Mouse (Mus musculus) liver, embryonic 11.5 days (tissue): ENCODE results near the gene Gm13288. TPM values are rescaled to one million over a fixed set of nuclear protein-coding genes. Genes with fewer than 3 reads are reported as not detected.
"Not testable (repeated sequence)": the region's sequence is repeated elsewhere in the genome, so short reads cannot be mapped to it uniquely, and the experiment has no call there.

ENCODE experiments used
- ATAC-seq: fragments of 200-750 bp; cut with Nextera tagmentation; replicated peaks from 2 replicates; pipeline ENCODE4 v1.8.0; 2017; ENCODE audit warnings: moderate number of reproducible peaks, mild to moderate bottlenecking, moderate TSS enrichment, moderate library complexity; ENCODE audit not compliant: low FRiP score
- DNase-seq: peaks from one replicate; pipeline ENCODE4 v3.0.0-alpha.2; 2017; ENCODE audit warnings: low spot score
- H3K27ac ChIP-seq: fragments of 300-500 bp; sonication (generic); 2 replicates; pipeline ENCODE4 v1.5.1; 2014; ENCODE audit warnings: mild to moderate bottlenecking, low read depth, low read length, control low read depth
- H3K27me3 ChIP-seq: fragments of 300-500 bp; sonication (generic); replicated peaks from 2 replicates; pipeline ENCODE4 v1.6.1; 2014; ENCODE audit warnings: low read length, mixed read lengths; ENCODE audit not compliant: control insufficient read depth, insufficient read depth
- H3K36me3 ChIP-seq: fragments of 300-500 bp; sonication (generic); 2 replicates; pipeline ENCODE4 v1.6.1; 2014; ENCODE audit warnings: mild to moderate bottlenecking, low read length, moderate library complexity, mixed read lengths; ENCODE audit not compliant: control insufficient read depth, insufficient read depth
- H3K4me1 ChIP-seq: fragments of 300-500 bp; sonication (generic); replicated peaks from 2 replicates; pipeline ENCODE4 v1.6.1; 2014; ENCODE audit warnings: low read length, mixed read lengths; ENCODE audit not compliant: control insufficient read depth, insufficient read depth
- H3K4me2 ChIP-seq: fragments of 300-500 bp; sonication (generic); 2 replicates; pipeline ENCODE4 v1.6.1; 2014; ENCODE audit warnings: mild to moderate bottlenecking, control low read depth, moderate library complexity
- H3K4me3 ChIP-seq: fragments of 300-500 bp; sonication (generic); 2 replicates; pipeline ENCODE4 v1.5.1; 2014; ENCODE audit warnings: low read depth, low read length, control low read depth
- H3K9ac ChIP-seq: fragments of 300-500 bp; sonication (generic); 2 replicates; pipeline ENCODE4 v1.6.1; 2014; ENCODE audit warnings: low read depth, low read length, control low read depth
- H3K9me3 ChIP-seq: fragments of 300-500 bp; sonication (generic); 2 replicates; pipeline ENCODE4 v1.6.1; 2016; ENCODE audit warnings: low read length, inconsistent platforms, mixed read lengths; ENCODE audit not compliant: control insufficient read depth
- WGBS: fragments of 180-500 bp; shearing (Covaris S2); extraction: QIAGEN DNeasy Blood & Tissue Kit; methylation state at CpG from one replicate; pipeline ENCODE4 v1.1.7; 2014; 5-methylcytosine and 5-hydroxymethylcytosine counted together
- polyA plus RNA-seq: library from polyadenylated mRNA; unstranded; fragments of >200 nt; fragmentation: Nextera tagmentation; extraction: Ambion mirVana; gene quantifications from 2 replicates; pipeline ENCODE4 v1.2.1, GENCODE M21; 2014

The Gm13288 gene
- not detected in 2 replicates for polyA plus RNA-seq

DNA sequence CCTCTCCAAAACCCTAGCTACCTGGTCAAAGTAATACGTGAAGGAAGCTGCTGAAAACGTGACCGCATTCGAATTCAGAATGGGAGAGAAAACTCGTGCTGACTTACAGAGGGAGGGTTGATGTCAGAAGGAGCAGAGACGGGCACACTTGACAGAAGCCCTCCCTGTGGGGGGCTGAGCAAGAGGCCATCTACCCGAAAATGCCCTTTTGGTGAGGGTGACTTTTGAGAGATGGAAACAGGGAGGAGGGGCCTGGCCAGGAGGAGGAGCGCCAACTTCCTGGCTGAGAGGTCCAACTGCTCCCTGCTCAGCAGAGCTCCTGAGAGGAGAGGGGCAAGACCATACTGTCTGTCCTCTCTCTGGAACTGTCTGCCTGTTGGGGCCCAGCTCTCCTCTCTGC is at the start of gene Gm13288:
Gm13288 (plus strand) TSS at position 301 of the 400 bp plus-strand sequence.
- ATAC-seq, H3K27me3 ChIP-seq, H3K4me3 ChIP-seq, H3K27ac ChIP-seq, H3K9ac ChIP-seq, H3K4me2 ChIP-seq, DNase-seq, H3K36me3 ChIP-seq, H3K9me3 ChIP-seq, H3K4me1 ChIP-seq: not testable (repeated sequence)
- no CpG with 5 or more reads among the region's 8 CpGs for WGBS

DNA sequence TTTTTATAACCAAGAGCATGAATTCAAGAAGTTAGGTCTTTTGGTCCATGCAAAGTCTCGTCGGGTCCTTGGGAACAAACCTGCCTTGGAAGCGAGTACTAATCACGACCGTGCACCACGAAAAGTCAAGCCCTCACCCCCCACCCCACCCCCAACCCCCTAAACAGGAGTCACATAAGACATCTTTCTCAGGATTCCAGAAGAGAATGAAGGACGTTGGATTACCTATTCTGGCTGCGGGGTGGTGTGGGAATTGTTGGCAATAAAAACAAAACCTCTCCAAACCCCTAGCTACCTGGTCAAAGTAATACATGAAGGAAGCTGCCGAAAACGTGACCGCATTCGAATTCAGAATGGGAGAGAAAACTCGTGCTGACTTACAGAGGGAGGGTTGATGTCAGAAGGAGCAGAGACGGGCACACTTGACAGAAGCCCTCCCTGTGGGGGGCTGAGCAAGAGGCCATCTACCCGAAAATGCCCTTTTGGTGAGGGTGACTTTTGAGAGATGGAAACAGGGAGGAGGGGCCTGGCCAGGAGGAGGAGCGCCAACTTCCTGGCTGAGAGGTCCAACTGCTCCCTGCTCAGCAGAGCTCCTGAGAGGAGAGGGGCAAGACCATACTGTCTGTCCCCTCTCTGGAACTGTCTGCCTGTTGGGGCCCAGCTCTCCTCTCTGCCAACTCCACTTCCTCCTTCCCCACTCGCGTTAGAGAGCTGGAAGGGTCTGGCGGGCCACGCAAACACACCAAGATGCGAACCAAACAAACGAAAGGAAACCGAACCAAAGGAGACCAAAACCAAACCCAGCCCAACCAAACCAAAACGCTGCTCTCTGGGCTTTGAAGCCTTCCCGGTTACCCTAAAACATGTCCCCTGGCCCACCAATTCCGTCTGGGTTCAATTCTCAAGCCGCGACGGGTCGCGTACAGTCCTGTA is 48.5 kb upstream of the Gm13288 start:
- H3K9ac ChIP-seq, result peak overlapping the region; percentile 71
- peak overlapping the region; percentile 90 for H3K27ac ChIP-seq
- H3K36me3 ChIP-seq, H3K9me3 ChIP-seq, ATAC-seq, H3K27me3 ChIP-seq, H3K4me1 ChIP-seq: not testable (repeated sequence)
- H3K4me3 ChIP-seq, result peak overlapping the region; percentile 58
- peak overlapping the region; percentile 75 for H3K4me2 ChIP-seq
- peak; percentile 64 for DNase-seq
- 11% methylated on average over 28 of the region's 31 CpGs for WGBS

DNA sequence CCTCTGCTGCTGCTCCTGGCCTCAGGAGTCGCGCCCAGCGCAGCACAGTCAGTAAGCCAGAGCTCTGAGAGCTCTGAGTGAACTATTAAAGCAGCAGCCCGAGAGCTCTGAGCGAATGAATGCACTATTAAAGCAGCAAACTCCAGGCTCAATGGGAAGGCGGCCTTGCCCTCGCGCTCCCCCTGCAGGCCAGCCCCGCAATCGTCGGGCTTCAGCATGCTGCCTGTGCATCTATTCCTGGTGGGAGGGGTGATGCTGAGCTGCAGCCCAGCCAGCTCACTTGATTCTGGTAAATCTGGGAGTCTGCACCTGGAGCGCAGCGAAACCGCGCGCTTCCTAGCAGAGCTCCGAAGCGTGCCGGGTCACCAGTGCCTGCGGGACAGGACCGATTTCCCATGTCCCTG is 47.7 kb upstream of the Gm13288 start:
- H3K4me3 ChIP-seq, result peak overlapping the region; percentile 58
- ATAC-seq (peak; percentile 100), DNase-seq (peak; percentile 79)
- H3K27me3 ChIP-seq, H3K36me3 ChIP-seq, H3K9me3 ChIP-seq, H3K4me1 ChIP-seq: not testable (repeated sequence)
- peak overlapping the region; percentile 90 for H3K27ac ChIP-seq
- WGBS, result under 1% methylated on average over 16 of the region's 21 CpGs
- H3K9ac ChIP-seq, result peak overlapping the region; percentile 71
- H3K4me2 ChIP-seq, result peak overlapping the region; percentile 75

DNA sequence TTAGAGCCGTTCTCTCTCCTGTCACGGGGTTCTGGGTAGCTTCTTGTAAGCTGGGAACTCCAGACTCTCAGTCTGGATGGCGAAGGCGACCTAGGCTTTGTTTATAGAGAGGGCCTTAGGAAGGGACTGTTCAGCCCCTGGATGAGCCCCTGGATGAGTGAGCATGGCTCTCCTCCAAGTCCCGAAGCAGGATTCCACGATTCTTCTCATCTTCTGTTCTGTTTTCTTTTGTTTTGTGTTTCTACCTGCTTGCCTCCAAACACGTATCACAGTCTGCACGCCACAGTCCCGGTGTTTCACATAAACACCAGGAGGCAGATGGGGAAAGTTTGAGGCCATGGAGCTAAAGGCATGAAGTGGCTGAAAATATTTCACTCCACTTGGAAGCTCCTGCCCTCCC is 46.6 kb upstream of the Gm13288 start:
- H3K9ac ChIP-seq, H3K4me3 ChIP-seq, H3K27ac ChIP-seq, H3K27me3 ChIP-seq, ATAC-seq, DNase-seq, H3K36me3 ChIP-seq, H3K4me1 ChIP-seq, H3K9me3 ChIP-seq, H3K4me2 ChIP-seq: not testable (repeated sequence)
- 86% methylated on average over 9 of the region's 9 CpGs for WGBS

DNA sequence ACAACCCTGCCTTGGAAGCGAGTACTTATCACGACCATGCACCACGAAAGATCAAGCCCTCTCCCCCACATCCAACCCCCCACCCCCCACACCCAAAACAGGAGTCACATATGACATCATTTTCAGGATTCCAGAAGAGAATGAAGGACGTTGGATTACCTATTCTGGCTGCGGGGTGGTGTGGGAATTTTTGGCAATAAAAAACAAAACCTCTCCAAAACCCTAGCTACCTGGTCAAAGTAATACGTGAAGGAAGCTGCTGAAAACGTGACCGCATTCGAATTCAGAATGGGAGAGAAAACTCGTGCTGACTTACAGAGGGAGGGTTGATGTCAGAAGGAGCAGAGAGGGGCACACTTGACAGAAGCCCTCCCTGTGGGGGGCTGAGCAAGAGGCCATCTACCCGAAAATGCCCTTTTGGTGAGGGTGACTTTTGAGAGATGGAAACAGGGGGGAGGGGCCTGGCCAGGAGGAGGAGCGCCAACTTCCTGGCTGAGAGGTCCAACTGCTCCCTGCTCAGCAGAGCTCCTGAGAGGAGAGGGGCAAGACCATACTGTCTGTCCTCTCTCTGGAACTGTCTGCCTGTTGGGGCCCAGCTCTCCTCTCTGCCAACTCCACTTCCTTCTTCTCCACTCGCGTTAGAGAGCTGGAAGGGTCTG is 45.6 kb upstream of the Gm13288 start, which contains the start of gene Gm13283:
Gm13283 (plus strand) TSS at position 510 of the 659 bp plus-strand sequence.
- peak within 1 kb of the TSS; percentile 37 for H3K4me3 ChIP-seq
- not testable (repeated sequence) for H3K27me3 ChIP-seq, ATAC-seq, DNase-seq, H3K4me1 ChIP-seq, H3K27ac ChIP-seq, H3K36me3 ChIP-seq, H3K9ac ChIP-seq, H3K9me3 ChIP-seq
- peak within 1 kb of the TSS; percentile 51 for H3K4me2 ChIP-seq
- 19% methylated on average over 11 of the region's 14 CpGs for WGBS

DNA sequence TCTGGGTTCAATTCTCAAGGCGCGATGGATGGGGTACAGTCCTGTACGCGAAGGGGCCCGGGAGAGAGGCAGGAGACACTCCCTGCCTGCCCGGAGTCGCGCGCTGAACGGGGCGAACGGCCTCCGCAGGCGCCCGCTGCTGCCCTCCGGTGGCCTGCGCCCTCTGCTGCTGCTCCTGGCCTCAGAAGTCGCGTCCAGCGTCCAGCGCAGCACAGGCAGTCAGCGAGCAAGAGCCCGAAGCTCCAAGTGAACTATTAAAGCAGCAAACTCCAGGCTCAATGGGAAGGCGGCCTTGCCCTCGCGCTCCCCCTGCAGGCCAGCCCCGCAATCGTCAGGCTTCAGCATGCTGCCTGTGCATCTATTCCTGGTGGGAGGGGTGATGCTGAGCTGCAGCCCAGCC is 44.9 kb upstream of the Gm13288 start:
- not testable (repeated sequence) for H3K27me3 ChIP-seq, H3K36me3 ChIP-seq, H3K9me3 ChIP-seq, H3K4me1 ChIP-seq, H3K9ac ChIP-seq, H3K27ac ChIP-seq, ATAC-seq
- Histone ChIP-seq H3K4me3 (peak overlapping the region; percentile 37), H3K4me2 (peak overlapping the region; percentile 51)
- under 1% methylated on average over 20 of the region's 28 CpGs for WGBS
- peak; percentile 43 for DNase-seq

DNA sequence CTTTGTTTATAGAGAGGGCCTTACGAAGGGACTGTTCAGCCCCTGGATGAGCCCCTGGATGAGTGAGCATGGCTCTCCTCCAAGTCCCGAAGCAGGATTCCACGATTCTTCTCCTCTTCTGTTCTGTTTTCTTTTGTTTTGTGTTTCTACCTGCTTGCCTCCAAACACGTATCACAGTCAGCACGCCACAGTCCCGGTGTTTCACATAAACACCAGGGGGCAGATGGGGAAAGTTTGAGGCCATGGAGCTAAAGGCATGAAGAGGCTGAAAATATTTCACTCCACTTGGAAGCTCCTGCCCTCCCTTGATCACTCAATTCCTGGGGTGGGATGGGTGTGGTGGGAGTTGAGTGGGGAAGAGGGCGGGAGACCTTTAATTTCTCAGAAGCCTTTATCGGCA is 43.6 kb upstream of the Gm13288 start:
- ATAC-seq, DNase-seq, H3K27ac ChIP-seq, H3K4me1 ChIP-seq, H3K4me2 ChIP-seq, H3K9me3 ChIP-seq, H3K9ac ChIP-seq, H3K27me3 ChIP-seq, H3K4me3 ChIP-seq, H3K36me3 ChIP-seq: not testable (repeated sequence)
- 55% methylated on average over 6 of the region's 8 CpGs for WGBS

DNA sequence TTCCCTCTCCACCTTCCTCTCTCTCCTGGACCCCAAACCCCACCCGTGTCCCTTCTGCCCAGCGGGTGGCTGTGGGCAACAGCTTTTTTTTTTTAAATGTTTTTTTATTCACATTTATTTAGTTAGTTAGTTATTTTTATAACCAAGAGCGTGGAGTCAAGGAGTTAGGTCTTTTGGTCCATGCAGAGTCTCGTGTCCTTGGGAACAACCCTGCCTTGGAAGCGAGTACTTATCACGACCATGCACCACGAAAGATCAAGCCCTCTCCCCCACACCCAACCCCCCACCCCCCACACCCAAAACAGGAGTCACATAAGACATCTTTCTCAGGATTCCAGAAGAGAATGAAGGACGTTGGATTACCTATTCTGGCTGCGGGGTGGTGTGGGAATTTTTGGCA is 43.0 kb upstream of the Gm13288 start:
- not testable (repeated sequence) for H3K9me3 ChIP-seq, H3K4me2 ChIP-seq, H3K4me3 ChIP-seq, H3K27ac ChIP-seq, H3K36me3 ChIP-seq, H3K27me3 ChIP-seq, DNase-seq, H3K9ac ChIP-seq, H3K4me1 ChIP-seq, ATAC-seq
- WGBS, result 36% methylated on average over 8 of the region's 9 CpGs
